Mouse (Mus musculus): ENCODE measurements around the gene Trim44. TPM values are rescaled to one million over a fixed set of nuclear protein-coding genes. Genes with fewer than 3 reads are reported as not detected.

Gene Trim44
- polyA plus RNA-seq, 1 experiment from 2014 or later, result 33.5 TPM

- DNase-seq (ENCODE audit: low spot score) (no peak), ATAC-seq (replicated peaks; ENCODE audit: low FRiP score, low TSS enrichment, low read depth) (no peak)
- Histone ChIP-seq H3K27me3 (replicated peaks; ENCODE audit: control insufficient read depth, insufficient read depth, low read length) (no peaks in the 10 kb centered on the region), H3K9ac (ENCODE audit: low read length) (no peak overlapping the region), H3K4me2 (ENCODE audit: low read length) (peak overlapping the region; percentile 99), H3K9me3 (ENCODE audit: control insufficient read depth, low read length) (no peaks in the 10 kb centered on the region), H3K4me3 (ENCODE audit: low read depth, low read length) (0 out of 2 replicates have a peak overlapping the region, but pooled peaks have one; percentile 73), H3K36me3 (ENCODE audit: control insufficient read depth, insufficient read depth, low read length) (no peaks in the 10 kb centered on the region), H3K4me1 (replicated peaks; ENCODE audit: control insufficient read depth, insufficient read depth, low read length) (peaks cover 16% of the 10 kb centered on the region), H3K27ac (ENCODE audit: low read depth) (no peak overlapping the region)
- WGBS, result 53% methylated on average over 1 of the region's 1 CpGs
These were observed 41.4 kb upstream of the Trim44 start for GRCm38 (mm10) chr2:102449056-102449455.

GRCm38 (mm10) chr2:102447831-102448230 lies 40.2 kb upstream of the Trim44 start:
- H3K4me3 ChIP-seq (ENCODE audit: low read depth, low read length), result no peak overlapping the region
- peaks cover 11% of the 10 kb centered on the region for H3K4me1 ChIP-seq (replicated peaks; ENCODE audit: control insufficient read depth, insufficient read depth, low read length)
- H3K27ac ChIP-seq (ENCODE audit: low read depth), result no peak overlapping the region
- H3K4me2 ChIP-seq (ENCODE audit: low read length), result no peak overlapping the region
- ATAC-seq (replicated peaks; ENCODE audit: low FRiP score, low TSS enrichment, low read depth) (no peak), DNase-seq (ENCODE audit: low spot score) (no peak)
- H3K9me3 ChIP-seq (ENCODE audit: control insufficient read depth, low read length), result no peaks in the 10 kb centered on the region
- no peak overlapping the region for H3K9ac ChIP-seq (ENCODE audit: low read length)
- no peaks in the 10 kb centered on the region for H3K27me3 ChIP-seq (replicated peaks; ENCODE audit: control insufficient read depth, insufficient read depth, low read length)
- 87% methylated on average over 7 of the region's 7 CpGs for WGBS
- H3K36me3 ChIP-seq (ENCODE audit: control insufficient read depth, insufficient read depth, low read length), result no peaks in the 10 kb centered on the region

- H3K36me3 ChIP-seq (ENCODE audit: control insufficient read depth, insufficient read depth, low read length), result no peaks in the 10 kb centered on the region
- DNase-seq (ENCODE audit: low spot score) (no peak), ATAC-seq (replicated peaks; ENCODE audit: low FRiP score, low TSS enrichment, low read depth) (no peak)
- H3K4me1 ChIP-seq (replicated peaks; ENCODE audit: control insufficient read depth, insufficient read depth, low read length), result peaks cover 11% of the 10 kb centered on the region
- H3K27me3 ChIP-seq (replicated peaks; ENCODE audit: control insufficient read depth, insufficient read depth, low read length), result no peaks in the 10 kb centered on the region
- no peak overlapping the region for H3K27ac ChIP-seq (ENCODE audit: low read depth)
- no peak overlapping the region for H3K4me2 ChIP-seq (ENCODE audit: low read length)
- WGBS, result 53% methylated on average over 4 of the region's 4 CpGs
- no peak overlapping the region for H3K9ac ChIP-seq (ENCODE audit: low read length)
- no peak overlapping the region for H3K4me3 ChIP-seq (ENCODE audit: low read depth, low read length)
- no peaks in the 10 kb centered on the region for H3K9me3 ChIP-seq (ENCODE audit: control insufficient read depth, low read length)
These were observed 39.2 kb upstream of the Trim44 start for GRCm38 (mm10) chr2:102446851-102447250.

GRCm38 (mm10) chr2:102437357-102438030 lies 29.9 kb upstream of the Trim44 start:
- Histone ChIP-seq H3K4me1 (replicated peaks; ENCODE audit: control insufficient read depth, insufficient read depth, low read length) (no peaks in the 10 kb centered on the region), H3K4me3 (ENCODE audit: low read depth, low read length) (no peak overlapping the region), H3K27ac (ENCODE audit: low read depth) (no peak overlapping the region), H3K27me3 (replicated peaks; ENCODE audit: control insufficient read depth, insufficient read depth, low read length) (0 out of 2 replicates have a peak, but pooled peaks cover 5% of the 10 kb centered on the region), H3K9ac (ENCODE audit: low read length) (no peak overlapping the region), H3K4me2 (ENCODE audit: low read length) (no peak overlapping the region), H3K9me3 (ENCODE audit: control insufficient read depth, low read length) (no peaks in the 10 kb centered on the region), H3K36me3 (ENCODE audit: control insufficient read depth, insufficient read depth, low read length) (no peaks in the 10 kb centered on the region)
- ATAC-seq (replicated peaks; ENCODE audit: low FRiP score, low TSS enrichment, low read depth) (no peak), DNase-seq (ENCODE audit: low spot score) (no peak)
- 53% methylated on average over 8 of the region's 8 CpGs for WGBS

GRCm38 (mm10) chr2:102433879-102434278 lies 26.3 kb upstream of the Trim44 start:
- no peak for DNase-seq (ENCODE audit: low spot score)
- no peak for ATAC-seq (replicated peaks; ENCODE audit: low FRiP score, low TSS enrichment, low read depth)
- H3K27me3 ChIP-seq (replicated peaks; ENCODE audit: control insufficient read depth, insufficient read depth, low read length), result no peaks in the 10 kb centered on the region

GRCm38 (mm10) chr2:102431084-102431483 lies 23.5 kb upstream of the Trim44 start:
- WGBS, result 45% methylated on average over 4 of the region's 4 CpGs
- Histone ChIP-seq H3K9me3 (ENCODE audit: control insufficient read depth, low read length) (no peaks in the 10 kb centered on the region), H3K27ac (ENCODE audit: low read depth) (no peak overlapping the region), H3K27me3 (replicated peaks; ENCODE audit: control insufficient read depth, insufficient read depth, low read length) (no peaks in the 10 kb centered on the region), H3K36me3 (ENCODE audit: control insufficient read depth, insufficient read depth, low read length) (no peaks in the 10 kb centered on the region), H3K4me1 (replicated peaks; ENCODE audit: control insufficient read depth, insufficient read depth, low read length) (no peaks in the 10 kb centered on the region), H3K4me2 (ENCODE audit: low read length) (no peak overlapping the region), H3K9ac (ENCODE audit: low read length) (no peak overlapping the region), H3K4me3 (ENCODE audit: low read depth, low read length) (no peak overlapping the region)
- no peak for DNase-seq (ENCODE audit: low spot score)
- no peak for ATAC-seq (replicated peaks; ENCODE audit: low FRiP score, low TSS enrichment, low read depth)

More at GRCm38 (mm10) chr2:102433879-102434278, 26.3 kb upstream of the Trim44 start:
- Histone ChIP-seq H3K4me2 (ENCODE audit: low read length) (no peak overlapping the region), H3K36me3 (ENCODE audit: control insufficient read depth, insufficient read depth, low read length) (no peaks in the 10 kb centered on the region), H3K4me3 (ENCODE audit: low read depth, low read length) (no peak overlapping the region), H3K9me3 (ENCODE audit: control insufficient read depth, low read length) (no peaks in the 10 kb centered on the region), H3K9ac (ENCODE audit: low read length) (no peak overlapping the region), H3K27ac (ENCODE audit: low read depth) (no peak overlapping the region), H3K4me1 (replicated peaks; ENCODE audit: control insufficient read depth, insufficient read depth, low read length) (no peaks in the 10 kb centered on the region)
- WGBS, result 77% methylated on average over 1 of the region's 1 CpGs

GRCm38 (mm10) chr2:102427974-102428373 lies 20.3 kb upstream of the Trim44 start:
- Histone ChIP-seq H3K4me1 (replicated peaks; ENCODE audit: control insufficient read depth, insufficient read depth, low read length) (no peaks in the 10 kb centered on the region), H3K36me3 (ENCODE audit: control insufficient read depth, insufficient read depth, low read length) (no peaks in the 10 kb centered on the region), H3K4me2 (ENCODE audit: low read length) (no peak overlapping the region), H3K27ac (ENCODE audit: low read depth) (no peak overlapping the region), H3K27me3 (replicated peaks; ENCODE audit: control insufficient read depth, insufficient read depth, low read length) (no peaks in the 10 kb centered on the region), H3K4me3 (ENCODE audit: low read depth, low read length) (no peak overlapping the region), H3K9ac (ENCODE audit: low read length) (no peak overlapping the region), H3K9me3 (ENCODE audit: control insufficient read depth, low read length) (no peaks in the 10 kb centered on the region)
- ATAC-seq (replicated peaks; ENCODE audit: low FRiP score, low TSS enrichment, low read depth) (no peak), DNase-seq (ENCODE audit: low spot score) (no peak)

GRCm38 (mm10) chr2:102426434-102426833 lies 18.8 kb upstream of the Trim44 start:
- Histone ChIP-seq H3K9ac (ENCODE audit: low read length) (no peak overlapping the region), H3K27ac (ENCODE audit: low read depth) (no peak overlapping the region), H3K4me1 (replicated peaks; ENCODE audit: control insufficient read depth, insufficient read depth, low read length) (no peaks in the 10 kb centered on the region), H3K4me2 (ENCODE audit: low read length) (no peak overlapping the region), H3K9me3 (ENCODE audit: control insufficient read depth, low read length) (no peaks in the 10 kb centered on the region), H3K36me3 (ENCODE audit: control insufficient read depth, insufficient read depth, low read length) (no peaks in the 10 kb centered on the region), H3K4me3 (ENCODE audit: low read depth, low read length) (no peak overlapping the region), H3K27me3 (replicated peaks; ENCODE audit: control insufficient read depth, insufficient read depth, low read length) (no peaks in the 10 kb centered on the region)
- WGBS, result 63% methylated on average over 3 of the region's 3 CpGs
- DNase-seq (ENCODE audit: low spot score) (no peak), ATAC-seq (replicated peaks; ENCODE audit: low FRiP score, low TSS enrichment, low read depth) (no peak)

GRCm38 (mm10) chr2:102416149-102416743 lies 8.6 kb upstream of the Trim44 start:
- no peaks in the 10 kb centered on the region for H3K9me3 ChIP-seq (ENCODE audit: control insufficient read depth, low read length)
- DNase-seq (ENCODE audit: low spot score) (no peak), ATAC-seq (replicated peaks; ENCODE audit: low FRiP score, low TSS enrichment, low read depth) (no peak)
- whole genome bisulfite sequencing, result 79% methylated on average over 14 of the region's 14 CpGs
- H3K9ac ChIP-seq (ENCODE audit: low read length), result no peak overlapping the region
- no peak overlapping the region for H3K27ac ChIP-seq (ENCODE audit: low read depth)
- H3K36me3 ChIP-seq (ENCODE audit: control insufficient read depth, insufficient read depth, low read length), result no peaks in the 10 kb centered on the region
- no peak overlapping the region for H3K4me2 ChIP-seq (ENCODE audit: low read length)
- no peaks in the 10 kb centered on the region for H3K4me1 ChIP-seq (replicated peaks; ENCODE audit: control insufficient read depth, insufficient read depth, low read length)
- H3K4me3 ChIP-seq (ENCODE audit: low read depth, low read length), result no peak overlapping the region
- H3K27me3 ChIP-seq (replicated peaks; ENCODE audit: control insufficient read depth, insufficient read depth, low read length), result no peaks in the 10 kb centered on the region

All from intestine, embryonic 14.5 days (tissue).